Mouse (Mus musculus): Measurements from ENCODE around the gene Pax5. TPM values are rescaled to one million over a fixed set of nuclear protein-coding genes. Genes with fewer than 3 reads are reported as not detected.

Pax5 gene
- polyA plus RNA-seq, 1 experiment from 2014 or later: 9.0 TPM

DNA sequence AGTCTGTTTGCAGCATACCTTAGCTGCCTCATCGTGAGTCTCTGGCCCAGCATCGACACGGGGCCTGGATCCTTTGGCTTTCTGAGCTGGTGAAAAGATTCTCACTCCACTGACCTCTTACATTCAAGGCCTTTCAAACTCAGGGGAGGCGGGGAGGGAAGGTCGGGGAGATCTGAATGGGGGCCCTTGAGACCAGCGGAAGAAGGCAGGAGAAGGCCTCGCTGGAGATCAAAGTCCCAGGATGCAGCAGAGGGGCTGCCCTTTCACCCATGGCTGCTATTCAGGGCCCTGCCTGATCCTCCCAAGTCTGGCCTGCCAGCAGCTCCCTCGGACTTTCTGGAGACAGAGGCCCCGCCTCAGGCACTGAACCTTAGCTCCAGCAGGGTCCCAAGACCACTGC lies 36.6 kb downstream of the Pax5 start:
- peaks cover 61% of the 10 kb centered on the region for H3K27me3 ChIP-seq
- no peaks in the 10 kb centered on the region for H3K36me3 ChIP-seq
- 0 out of 2 replicates have a peak, but pooled peaks cover 5% of the 10 kb centered on the region for H3K4me1 ChIP-seq
- no peak overlapping the region for H3K4me2 ChIP-seq (replicated peaks)
- H3K4me3 ChIP-seq: no peak overlapping the region
- no peak for ATAC-seq (ENCODE audit: low FRiP score, low read depth)
- H3K27ac ChIP-seq (replicated peaks): no peak overlapping the region
- H3K9me3 ChIP-seq: no peaks in the 10 kb centered on the region; the same call in 1 of the 2 replicates
- 8% methylated on average over 9 of the region's 9 CpGs for WGBS
- no peak overlapping the region for H3K9ac ChIP-seq (replicated peaks)

- H3K9ac ChIP-seq (replicated peaks): no peak overlapping the region
- no peak overlapping the region for H3K27ac ChIP-seq (replicated peaks)
- H3K4me1 ChIP-seq: 0 out of 2 replicates have a peak, but pooled peaks cover 5% of the 10 kb centered on the region
- no peaks in the 10 kb centered on the region; the same call in 1 of the 2 replicates for H3K9me3 ChIP-seq
- no peak overlapping the region for H3K4me3 ChIP-seq
- no peaks in the 10 kb centered on the region for H3K36me3 ChIP-seq
- no peak for ATAC-seq (ENCODE audit: low FRiP score, low read depth)
- WGBS: 71% methylated on average over 10 of the region's 10 CpGs
- H3K27me3 ChIP-seq: peaks cover 65% of the 10 kb centered on the region
- no peak overlapping the region for H3K4me2 ChIP-seq (replicated peaks)
Observed at GRCm38 (mm10) chr4:44672216-44672937, 37.9 kb downstream of the Pax5 start.

DNA sequence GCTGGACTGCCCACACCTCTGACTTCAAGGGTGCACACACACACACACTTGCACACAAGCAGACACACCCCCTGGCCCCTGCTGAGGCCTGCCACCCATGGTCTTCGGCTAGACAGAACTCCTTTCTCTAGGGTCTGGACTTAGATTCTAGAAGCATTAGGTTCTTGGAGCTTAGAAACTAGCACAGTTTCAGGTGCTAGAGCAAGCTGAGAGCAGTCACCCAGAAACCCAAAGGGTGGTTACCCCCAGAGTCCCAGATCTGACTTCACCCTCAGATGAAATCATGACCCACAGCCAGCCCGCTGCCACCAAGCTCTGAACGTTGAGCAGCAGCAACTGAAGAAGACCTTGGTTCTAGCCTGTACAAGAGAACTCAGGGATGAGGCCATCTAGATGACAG lies 38.8 kb downstream of the Pax5 start:
- Histone ChIP-seq H3K4me1 (0 out of 2 replicates have a peak, but pooled peaks cover 5% of the 10 kb centered on the region), H3K9ac (replicated peaks) (no peak overlapping the region), H3K27me3 (peaks cover 67% of the 10 kb centered on the region), H3K4me3 (no peak overlapping the region), H3K36me3 (no peaks in the 10 kb centered on the region), H3K9me3 (no peaks in the 10 kb centered on the region; the same call in 1 of the 2 replicates), H3K4me2 (replicated peaks) (no peak overlapping the region), H3K27ac (replicated peaks) (no peak overlapping the region)
- ATAC-seq (ENCODE audit: low FRiP score, low read depth): no peak
- 90% methylated on average over 3 of the region's 3 CpGs for WGBS

GRCm38 (mm10) chr4:44671035-44671434 lies 39.3 kb downstream of the Pax5 start:
- Histone ChIP-seq H3K4me2 (replicated peaks) (no peak overlapping the region), H3K36me3 (no peaks in the 10 kb centered on the region), H3K4me3 (no peak overlapping the region), H3K9ac (replicated peaks) (no peak overlapping the region), H3K27ac (replicated peaks) (no peak overlapping the region), H3K9me3 (no peaks in the 10 kb centered on the region; the same call in 1 of the 2 replicates), H3K4me1 (0 out of 2 replicates have a peak, but pooled peaks cover 5% of the 10 kb centered on the region), H3K27me3 (peaks cover 67% of the 10 kb centered on the region)
- ATAC-seq (ENCODE audit: low FRiP score, low read depth): no peak
- WGBS: 74% methylated on average over 2 of the region's 2 CpGs

GRCm38 (mm10) chr4:44670380-44670779 lies 39.9 kb downstream of the Pax5 start:
- H3K4me1 ChIP-seq: 0 out of 2 replicates have a peak, but pooled peaks cover 5% of the 10 kb centered on the region
- H3K36me3 ChIP-seq: no peaks in the 10 kb centered on the region
- H3K4me3 ChIP-seq: no peak overlapping the region
- H3K9me3 ChIP-seq: no peaks in the 10 kb centered on the region; the same call in 1 of the 2 replicates
- H3K4me2 ChIP-seq (replicated peaks): no peak overlapping the region
- 82% methylated on average over 4 of the region's 4 CpGs for WGBS
- no peak overlapping the region for H3K9ac ChIP-seq (replicated peaks)
- no peak for ATAC-seq (ENCODE audit: low FRiP score, low read depth)
- H3K27ac ChIP-seq (replicated peaks): no peak overlapping the region
- H3K27me3 ChIP-seq: peaks cover 73% of the 10 kb centered on the region

DNA sequence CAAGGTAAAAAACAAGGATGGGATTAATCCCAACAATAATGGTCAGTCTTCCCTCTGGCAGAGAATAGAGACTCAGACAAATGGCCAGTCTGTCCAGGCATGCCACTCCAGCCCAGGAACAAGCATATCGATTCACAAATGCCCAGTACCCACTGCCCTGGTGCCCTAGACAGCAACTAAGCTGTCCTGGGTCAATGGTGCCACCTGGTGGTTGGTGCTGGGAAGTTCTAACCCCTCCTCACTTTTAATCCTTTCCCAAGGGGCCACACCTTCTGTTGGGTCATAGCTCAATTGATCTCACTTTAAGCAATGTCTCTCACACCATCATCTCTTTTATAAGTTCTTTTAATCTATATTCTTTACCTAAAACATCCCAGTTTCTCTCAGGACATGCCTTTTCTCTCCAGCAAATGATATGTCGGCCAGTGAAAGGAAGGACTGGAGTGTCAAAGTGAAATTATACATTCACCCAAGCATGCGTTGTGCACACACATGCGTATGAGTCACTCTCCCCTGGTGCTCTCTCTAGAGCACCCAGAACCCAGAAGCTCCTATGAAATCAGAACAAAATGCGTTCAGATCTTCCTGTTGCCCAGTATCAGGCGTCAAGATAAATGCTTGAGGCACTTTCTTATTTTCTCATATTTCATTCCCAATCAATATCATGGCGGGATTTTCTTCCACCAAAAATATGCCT lies 40.7 kb downstream of the Pax5 start:
- H3K4me3 ChIP-seq: no peak overlapping the region
- no peaks in the 10 kb centered on the region for H3K36me3 ChIP-seq
- peaks cover 6% of the 10 kb centered on the region for H3K4me1 ChIP-seq
- no peak overlapping the region for H3K9ac ChIP-seq (replicated peaks)
- H3K27me3 ChIP-seq: peaks cover 75% of the 10 kb centered on the region
- no peak overlapping the region for H3K27ac ChIP-seq (replicated peaks)
- no peak overlapping the region for H3K4me2 ChIP-seq (replicated peaks)
- no peaks in the 10 kb centered on the region; the same call in 1 of the 2 replicates for H3K9me3 ChIP-seq
- no peak for ATAC-seq (ENCODE audit: low FRiP score, low read depth)
- 89% methylated on average over 7 of the region's 7 CpGs for WGBS

DNA sequence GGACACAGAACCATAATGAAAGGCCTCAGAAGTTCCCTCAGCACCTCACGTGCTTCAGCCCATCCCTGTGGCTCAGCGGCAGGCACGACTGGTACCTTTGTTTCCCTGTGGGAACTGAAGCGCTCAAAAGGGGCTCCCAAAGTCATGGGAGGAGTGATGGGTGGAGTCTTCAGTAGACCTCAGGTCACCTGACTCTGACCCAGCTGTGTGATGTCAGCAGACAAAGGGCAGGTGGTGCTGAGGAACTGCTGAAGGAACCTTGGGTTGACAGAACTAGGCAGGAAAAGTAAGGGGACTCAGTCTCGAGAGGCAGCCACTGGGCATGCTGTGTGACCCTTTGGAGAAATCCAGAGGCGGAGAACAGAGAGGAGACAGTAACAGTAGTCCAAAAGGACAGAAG lies 41.7 kb downstream of the Pax5 start:
- H3K4me1 ChIP-seq: peaks cover 13% of the 10 kb centered on the region
- H3K36me3 ChIP-seq: no peaks in the 10 kb centered on the region
- H3K27ac ChIP-seq (replicated peaks): no peak overlapping the region
- WGBS: 77% methylated on average over 6 of the region's 6 CpGs
- H3K27me3 ChIP-seq: peaks cover 75% of the 10 kb centered on the region
- H3K9me3 ChIP-seq: no peaks in the 10 kb centered on the region; the same call in 1 of the 2 replicates
- no peak overlapping the region for H3K4me2 ChIP-seq (replicated peaks)
- no peak for ATAC-seq (ENCODE audit: low FRiP score, low read depth)
- no peak overlapping the region for H3K9ac ChIP-seq (replicated peaks)
- no peak overlapping the region for H3K4me3 ChIP-seq

DNA sequence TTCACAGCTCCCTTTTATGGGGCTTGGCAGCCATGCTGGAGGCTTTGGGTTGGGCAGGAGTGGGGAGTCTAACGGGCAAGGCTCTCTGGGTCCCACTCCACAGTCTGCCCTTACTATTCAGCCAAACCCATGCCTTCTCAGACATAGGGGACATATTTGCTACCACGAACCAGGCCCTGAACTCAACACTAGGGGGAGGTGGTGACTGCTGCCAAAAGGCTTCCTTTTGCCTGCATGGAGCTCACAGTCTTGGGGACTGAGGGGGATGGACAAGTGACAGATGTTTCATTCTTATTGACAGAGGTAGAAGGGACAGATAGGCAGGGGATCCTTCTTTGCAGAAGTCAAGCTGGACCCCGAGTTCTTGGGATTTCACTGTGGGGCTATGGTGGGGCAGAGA lies 42.1 kb downstream of the Pax5 start:
- no peak overlapping the region for H3K4me3 ChIP-seq
- ATAC-seq (ENCODE audit: low FRiP score, low read depth): no peak
- H3K4me2 ChIP-seq (replicated peaks): no peak overlapping the region
- no peak overlapping the region for H3K27ac ChIP-seq (replicated peaks)
- H3K4me1 ChIP-seq: peaks cover 11% of the 10 kb centered on the region
- H3K9me3 ChIP-seq: no peaks in the 10 kb centered on the region; the same call in 1 of the 2 replicates
- no peaks in the 10 kb centered on the region for H3K36me3 ChIP-seq
- no peak overlapping the region for H3K9ac ChIP-seq (replicated peaks)
- 71% methylated on average over 3 of the region's 3 CpGs for WGBS
- peaks cover 75% of the 10 kb centered on the region for H3K27me3 ChIP-seq

GRCm38 (mm10) chr4:44667369-44667768 lies 42.9 kb downstream of the Pax5 start:
- Histone ChIP-seq H3K4me1 (peaks cover 11% of the 10 kb centered on the region), H3K4me2 (replicated peaks) (no peak overlapping the region), H3K27ac (replicated peaks) (no peak overlapping the region), H3K27me3 (peaks cover 75% of the 10 kb centered on the region), H3K4me3 (no peak overlapping the region), H3K9me3 (no peaks in the 10 kb centered on the region; the same call in 1 of the 2 replicates), H3K36me3 (no peaks in the 10 kb centered on the region), H3K9ac (replicated peaks) (no peak overlapping the region)
- ATAC-seq (ENCODE audit: low FRiP score, low read depth): no peak
- 83% methylated on average over 6 of the region's 6 CpGs for WGBS

- H3K9ac ChIP-seq (replicated peaks): no peak overlapping the region
- WGBS: 19% methylated on average over 6 of the region's 6 CpGs
- peak overlapping the region; percentile 95 for H3K4me2 ChIP-seq (replicated peaks)
- no peaks in the 10 kb centered on the region; the same call in 1 of the 2 replicates for H3K9me3 ChIP-seq
- ATAC-seq (ENCODE audit: low FRiP score, low read depth): no peak
- H3K4me3 ChIP-seq: peak overlapping the region; percentile 53
- H3K4me1 ChIP-seq: peaks cover 11% of the 10 kb centered on the region
- H3K36me3 ChIP-seq: no peaks in the 10 kb centered on the region
- H3K27me3 ChIP-seq: peaks cover 87% of the 10 kb centered on the region
- no peak overlapping the region for H3K27ac ChIP-seq (replicated peaks)
Observed at GRCm38 (mm10) chr4:44664767-44665056, 45.6 kb downstream of the Pax5 start.

DNA sequence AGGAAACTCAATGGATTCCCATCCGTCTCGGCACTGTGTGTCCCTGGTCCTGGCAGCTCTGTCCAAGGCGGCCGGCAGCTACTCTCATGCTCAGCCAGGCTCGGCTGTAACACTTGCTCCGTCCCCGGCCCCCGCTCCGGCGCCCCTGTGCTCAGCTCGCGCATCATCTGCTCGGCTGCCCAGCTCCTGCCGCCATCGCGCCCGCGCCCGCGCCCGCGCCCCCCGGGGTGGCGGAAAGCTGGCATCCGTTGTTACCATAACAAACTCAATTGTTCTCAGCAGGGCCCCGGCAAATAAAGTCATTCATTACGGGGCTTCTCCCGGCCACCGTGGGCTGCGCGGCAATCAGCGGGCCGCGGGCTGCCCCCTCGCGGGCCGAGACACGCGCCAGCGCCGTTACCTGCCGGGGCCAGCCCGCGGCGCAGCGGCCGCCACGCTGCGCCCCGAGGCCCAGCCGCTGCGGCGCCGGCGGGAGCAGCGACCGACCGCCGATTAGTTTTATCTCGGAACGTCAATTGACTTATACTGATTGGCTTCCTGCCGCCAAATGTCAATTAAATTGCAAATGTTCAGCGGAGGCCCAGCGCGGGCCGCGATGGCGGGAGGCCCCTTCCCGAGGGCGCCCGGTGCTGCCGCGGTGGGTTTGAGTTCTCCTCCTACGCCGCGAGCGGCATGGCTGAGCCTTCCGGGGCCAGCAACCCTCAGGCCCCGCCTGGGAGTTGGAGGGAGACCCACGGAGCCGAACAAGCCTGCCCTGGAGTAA lies 46.1 kb downstream of the Pax5 start:
- Histone ChIP-seq H3K4me2 (replicated peaks) (peak overlapping the region; percentile 95), H3K27ac (replicated peaks) (no peak overlapping the region), H3K4me1 (peaks cover 11% of the 10 kb centered on the region), H3K36me3 (no peaks in the 10 kb centered on the region), H3K9me3 (no peaks in the 10 kb centered on the region), H3K27me3 (peaks cover 90% of the 10 kb centered on the region), H3K4me3 (peak overlapping the region; percentile 53), H3K9ac (replicated peaks) (peak overlapping the region; percentile 55)
- WGBS: 1% methylated on average over 79 of the region's 81 CpGs
- peak; percentile 84 for ATAC-seq (ENCODE audit: low FRiP score, low read depth)

- Histone ChIP-seq H3K36me3 (no peaks in the 10 kb centered on the region), H3K4me1 (peaks cover 11% of the 10 kb centered on the region), H3K27ac (replicated peaks) (no peak overlapping the region), H3K4me2 (replicated peaks) (peak overlapping the region; percentile 95), H3K4me3 (peak overlapping the region; percentile 53), H3K9me3 (no peaks in the 10 kb centered on the region), H3K27me3 (peaks cover 90% of the 10 kb centered on the region), H3K9ac (replicated peaks) (peak overlapping the region; percentile 55; the same call in 1 of the 2 replicates)
- no peak for ATAC-seq (ENCODE audit: low FRiP score, low read depth)
- WGBS: 32% methylated on average over 10 of the region's 10 CpGs
Observed at GRCm38 (mm10) chr4:44663489-44663888, 46.8 kb downstream of the Pax5 start.
